Mouse (Mus musculus) testis, adult 2 months (tissue): ENCODE results near the gene Tnni1.

ENCODE experiments used
- CTCF ChIP-seq: fragments of 200-500 bp; IDR thresholded peaks from 2 replicates; pipeline ENCODE4 v1.5.1; 2012; ENCODE audit warnings: low read depth, mild to moderate bottlenecking, inconsistent platforms, low read length, moderate library complexity; ENCODE audit not compliant: control insufficient read depth, insufficient read depth, insufficient replicate concordance
- POLR2A ChIP-seq: fragments of 200-500 bp; IDR thresholded peaks from 2 replicates; pipeline ENCODE4 v1.6.1; 2012; ENCODE audit warnings: low read depth, mild to moderate bottlenecking, inconsistent platforms, low read length, moderate library complexity; ENCODE audit not compliant: control insufficient read depth

DNA sequence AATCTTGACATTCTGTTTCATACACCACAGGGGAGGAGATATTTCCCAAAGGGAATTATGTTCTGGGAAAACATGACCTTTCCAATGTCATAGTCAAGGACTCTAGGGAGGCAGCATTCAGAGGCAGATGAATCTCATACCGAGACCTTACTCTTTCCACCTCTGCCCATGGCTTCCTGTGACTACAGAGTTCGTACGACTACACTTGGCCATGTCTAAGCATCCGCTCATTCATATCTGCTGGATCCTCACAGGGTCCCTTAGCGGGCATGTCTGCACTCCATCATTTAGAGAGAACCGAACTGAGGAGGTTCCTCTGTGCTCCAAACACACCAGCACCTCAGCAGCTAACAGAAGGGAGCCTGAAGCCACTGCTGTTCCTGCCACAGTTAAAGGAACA, 59.8 kb downstream of the Tnni1 start:
- TF ChIP-seq POLR2A (no peak), CTCF (no peak)
